Mouse (Mus musculus) frontal cortex, postnatal 36 days (tissue): ENCODE results near the gene Fzd5.

ENCODE experiments used
- DNase-seq, 2 experiments: peaks; one replicate each; pipeline ENCODE4 v3.0.0; 2022; ENCODE audit warnings: low spot score in 2 of 2

The Fzd5 gene

GRCm38 (mm10) chr1:64737502-64738179 lies at the start of gene Fzd5:
Gene Fzd5, minus strand, starts transcription at chr1:64737751.
- DNase-seq = peak; percentile 53

GRCm38 (mm10) chr1:64779863-64780262 lies 42.3 kb upstream of the Fzd5 start:
- no peak for DNase-seq

GRCm38 (mm10) chr1:64779415-64779814 lies 41.9 kb upstream of the Fzd5 start:
- no peak for DNase-seq

GRCm38 (mm10) chr1:64773305-64773704 lies 35.8 kb upstream of the Fzd5 start:
- no peak for DNase-seq

GRCm38 (mm10) chr1:64770169-64770568 lies 32.6 kb upstream of the Fzd5 start:
- DNase-seq = no peak

- DNase-seq = no peak
Measured at GRCm38 (mm10) chr1:64761646-64762045, 24.1 kb upstream of the Fzd5 start.

DNA sequence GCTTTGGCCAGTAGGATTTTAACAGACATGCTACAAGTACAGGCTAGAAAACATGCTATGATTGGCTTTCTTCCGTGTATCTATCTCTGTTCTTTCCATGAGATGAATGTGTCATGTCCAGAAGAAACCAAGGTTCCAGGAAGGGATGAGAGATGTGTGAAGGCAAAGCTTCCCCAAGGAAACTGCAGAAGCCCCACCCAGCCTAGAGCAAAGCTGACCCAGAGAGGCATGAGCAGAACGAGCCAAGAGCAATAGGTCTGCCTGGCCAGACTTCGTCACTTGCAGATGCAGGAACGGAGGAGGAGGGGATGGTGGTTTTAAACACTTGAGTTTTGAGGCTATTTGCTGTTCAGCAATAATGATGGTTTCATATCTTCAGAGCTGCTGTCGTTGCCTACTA lies 20.2 kb upstream of the Fzd5 start:
- DNase-seq = no peak

GRCm38 (mm10) chr1:64757254-64757653 lies 19.7 kb upstream of the Fzd5 start:
- DNase-seq = no peak

- no peak for DNase-seq
Measured at GRCm38 (mm10) chr1:64756640-64757030, 19.1 kb upstream of the Fzd5 start.

DNA sequence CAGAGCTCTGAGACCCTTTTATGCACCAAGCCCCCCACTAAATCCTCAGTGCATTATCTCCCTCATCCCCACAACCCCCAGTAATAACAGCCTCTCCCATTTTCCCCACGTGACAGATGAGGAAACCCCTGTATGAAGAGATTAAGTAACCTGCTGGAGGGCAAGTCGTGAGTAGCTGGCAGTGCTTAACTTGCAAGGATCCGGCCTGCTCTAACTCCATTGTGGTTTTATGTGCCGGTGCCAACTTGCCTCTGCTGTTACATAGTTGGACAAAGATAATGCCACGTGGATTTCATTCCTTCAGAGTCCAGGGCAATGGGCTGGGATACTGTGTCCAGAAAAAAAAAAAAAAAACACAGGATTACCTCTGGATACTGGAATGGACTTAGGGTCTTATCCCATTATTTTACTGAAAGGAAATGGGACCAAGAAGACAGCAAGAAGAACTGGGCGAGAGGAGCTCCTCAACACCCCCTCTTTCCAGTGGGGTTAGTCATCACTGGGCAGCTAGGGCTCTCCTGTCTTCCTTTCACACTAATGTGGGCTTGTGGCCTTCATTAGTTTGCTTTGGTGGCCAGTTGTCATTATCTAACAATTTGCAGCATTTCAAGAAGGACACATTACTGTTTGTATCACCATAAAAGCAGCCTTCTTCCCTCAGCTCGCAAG lies 18.6 kb upstream of the Fzd5 start:
- DNase-seq = no peak

- DNase-seq = no peak
Measured at GRCm38 (mm10) chr1:64754658-64755057, 17.1 kb upstream of the Fzd5 start.

- no peak for DNase-seq
Measured at GRCm38 (mm10) chr1:64753668-64754067, 16.1 kb upstream of the Fzd5 start.

DNA sequence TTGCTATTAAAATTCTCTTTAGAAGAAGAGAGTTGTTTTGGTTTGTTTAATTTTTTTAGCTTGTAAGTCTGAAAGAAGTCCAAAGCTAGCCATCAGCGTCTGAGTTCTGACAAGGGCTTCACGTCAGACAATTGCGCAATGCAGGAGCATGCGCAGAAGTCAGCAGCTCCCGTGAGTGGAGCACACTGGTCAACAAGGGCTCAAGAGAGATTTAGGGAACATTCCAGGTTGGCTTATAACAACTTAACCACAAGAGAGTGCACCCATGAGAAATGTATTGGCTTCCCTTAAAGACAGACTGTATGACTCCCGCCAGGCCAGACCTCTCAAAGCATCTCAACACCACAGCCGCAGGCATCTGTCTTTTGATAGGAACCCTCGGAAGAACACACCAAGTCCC lies 15.6 kb upstream of the Fzd5 start:
- no peak for DNase-seq

GRCm38 (mm10) chr1:64744616-64745015 lies 7.1 kb upstream of the Fzd5 start:
- DNase-seq = no peak

GRCm38 (mm10) chr1:64742741-64743408 lies 5.3 kb upstream of the Fzd5 start:
- DNase-seq = no peak

DNA sequence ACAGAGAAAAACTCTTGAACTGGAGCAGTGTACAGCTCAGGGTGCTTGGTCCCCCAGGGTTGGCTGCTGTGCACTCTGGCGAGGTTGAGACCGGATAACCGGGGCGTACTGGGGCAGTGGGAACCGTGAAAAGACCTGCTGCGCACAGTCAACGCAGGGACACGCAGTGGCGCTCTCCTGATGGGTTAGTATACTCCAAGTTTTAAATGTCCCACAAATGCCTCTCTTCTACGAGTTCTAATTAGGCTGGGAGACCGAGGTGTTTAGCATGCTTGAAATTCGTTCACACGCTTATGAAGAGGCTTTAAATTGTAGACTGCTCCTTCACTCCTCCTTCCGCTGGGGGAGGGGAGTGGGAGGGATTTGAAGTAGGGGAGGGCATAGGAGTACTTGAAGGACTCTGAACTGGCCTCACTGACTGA lies 1.1 kb upstream of the Fzd5 start:
- no peak for DNase-seq

DNA sequence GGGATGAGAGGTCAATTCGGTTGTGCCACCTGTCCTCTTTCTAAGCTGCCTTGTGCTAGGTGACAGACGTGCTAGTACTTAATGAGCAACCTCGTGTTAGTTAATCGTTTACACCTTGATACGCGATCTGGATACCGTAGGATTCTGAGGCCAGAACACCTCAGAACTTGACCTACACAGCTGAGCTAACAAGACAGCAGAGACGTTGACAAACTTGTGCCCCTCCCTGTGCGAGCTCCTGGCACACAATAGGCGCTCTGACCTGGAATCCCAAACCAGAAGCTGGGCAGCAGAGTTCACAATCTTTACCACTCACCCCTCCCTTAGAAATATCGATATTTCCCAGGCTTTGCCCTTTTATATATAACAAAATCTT lies 617 bp upstream of the Fzd5 start:
- no peak for DNase-seq

DNA sequence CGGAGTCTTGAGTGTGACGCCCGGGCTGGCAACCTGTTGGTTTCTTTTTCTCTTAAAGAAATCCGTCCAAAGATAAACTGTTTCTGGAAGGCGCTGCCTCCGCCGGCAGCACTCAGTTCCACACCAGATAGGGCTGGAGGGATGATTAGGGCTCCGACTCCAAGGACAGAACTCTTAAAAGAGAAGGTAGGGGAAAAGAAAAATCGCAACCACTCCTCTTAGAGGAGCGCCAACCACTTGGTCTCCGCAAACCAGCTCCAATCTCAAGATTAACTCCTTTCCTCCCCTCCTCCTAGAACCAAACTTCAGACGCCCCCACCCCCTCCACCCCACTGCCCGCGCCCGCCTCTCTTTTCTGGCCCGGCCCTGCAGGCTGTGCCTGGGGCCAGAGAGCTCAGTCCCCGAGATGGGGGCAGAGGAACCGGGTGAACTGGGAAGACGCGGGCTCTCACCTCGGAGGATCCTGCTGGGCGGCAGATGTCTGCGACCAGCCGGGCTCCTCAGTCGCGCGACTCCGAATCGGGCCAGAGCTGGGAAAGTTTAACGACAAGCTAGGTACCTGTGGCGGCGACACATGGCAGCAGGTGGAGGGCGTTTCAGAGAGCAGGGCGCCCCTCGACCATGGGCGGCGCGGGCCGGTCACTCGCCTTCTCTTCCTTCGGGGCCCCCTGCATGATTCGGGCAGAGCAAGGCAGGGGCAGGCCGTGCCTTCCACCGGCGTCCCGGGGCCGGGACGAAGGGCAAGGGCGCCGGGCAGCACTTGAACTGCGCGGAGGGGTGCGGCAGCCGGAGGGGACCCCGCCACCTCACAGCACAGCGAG lies 660 bp downstream of the Fzd5 start:
- DNase-seq = no peak

- DNase-seq = no peak
Measured at GRCm38 (mm10) chr1:64735781-64736680, 1.5 kb downstream of the Fzd5 start.

DNA sequence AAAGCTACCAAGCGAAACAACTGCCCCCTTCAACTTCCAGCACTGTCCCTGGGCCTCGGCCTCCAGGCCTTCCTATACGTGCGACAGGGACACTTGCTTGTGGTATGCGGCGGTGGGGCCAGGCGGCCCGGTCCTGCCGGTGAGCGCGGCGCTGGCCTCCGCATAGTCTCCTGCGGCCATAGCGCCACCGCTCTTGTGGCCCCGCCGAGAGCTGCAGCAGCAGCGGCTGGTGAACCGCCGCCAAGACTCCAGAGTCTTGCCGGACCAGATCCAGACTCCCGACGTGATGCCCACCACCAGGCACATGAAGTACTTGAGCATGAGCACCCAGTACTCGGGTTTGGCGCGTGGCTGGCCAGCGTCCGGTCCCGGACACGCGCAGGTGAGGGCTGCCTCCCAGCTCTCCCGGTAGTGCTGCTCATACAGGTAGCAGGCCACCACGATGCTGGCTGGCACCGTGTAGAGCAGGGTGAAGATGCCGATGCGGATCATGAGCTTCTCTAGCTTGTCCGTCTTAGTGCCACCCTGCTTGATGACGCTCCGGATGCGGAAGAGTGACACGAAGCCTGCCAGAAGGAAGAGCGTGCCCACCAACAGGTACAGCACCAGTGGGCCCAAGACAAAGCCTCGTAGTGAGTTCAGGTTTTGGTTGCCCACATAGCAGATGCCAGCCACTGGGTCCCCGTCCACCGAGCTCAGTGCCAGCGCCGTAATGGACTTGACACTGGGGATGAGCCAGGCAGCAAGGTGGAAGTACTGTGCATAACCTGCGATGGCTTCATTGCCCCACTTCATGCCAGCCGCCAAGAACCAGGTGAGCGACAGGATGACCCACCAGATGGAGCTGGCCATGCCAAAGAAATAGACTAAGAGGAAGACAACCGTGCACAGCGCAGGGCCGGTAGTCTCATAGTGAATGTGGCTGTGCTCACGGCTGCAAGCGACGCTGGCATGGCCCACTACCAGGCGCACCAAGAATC lies 2.5 kb downstream of the Fzd5 start:
- DNase-seq = no peak
